Mouse (Mus musculus) bone marrow, adult 2 months (tissue): Measurements from ENCODE around the gene 2700049A03Rik.

Experiments
- CTCF ChIP-seq: fragments of 200-500 bp; IDR thresholded peaks from 2 replicates; pipeline ENCODE4 v1.5.1; 2011; ENCODE audit warnings: low read length, control low read depth; ENCODE audit not compliant: control insufficient read depth, insufficient read depth
- POLR2A ChIP-seq: fragments of 200-500 bp; IDR thresholded peaks from 2 replicates; pipeline ENCODE4 v1.6.1; 2011; ENCODE audit warnings: low read depth, mild to moderate bottlenecking, control low read depth, low read length, borderline replicate concordance; ENCODE audit not compliant: control insufficient read depth

DNA sequence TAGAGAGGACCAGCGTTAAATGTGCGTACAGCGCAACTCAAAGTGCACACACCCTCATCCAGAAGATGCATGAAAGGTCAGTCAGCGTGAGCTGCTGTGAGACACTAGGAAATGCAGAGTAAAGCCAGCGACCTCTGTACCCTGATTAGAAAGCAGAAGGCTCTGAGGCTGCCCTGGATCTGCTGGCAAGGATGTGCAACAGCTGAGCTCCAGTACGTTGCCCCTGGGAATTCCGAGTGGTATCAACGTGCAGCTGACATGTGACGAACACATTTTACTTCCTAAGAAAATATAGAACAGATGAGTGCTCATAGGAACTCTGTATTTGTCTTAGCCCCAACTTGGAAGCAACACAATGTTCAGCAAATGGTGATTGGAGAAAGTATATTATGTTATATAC, 80.5 kb downstream of the 2700049A03Rik start:
- TF ChIP-seq CTCF = no peak
- no peak for TF ChIP-seq POLR2A
